Mouse (Mus musculus): ENCODE results near the gene Proser2.

Proser2 gene

GRCm38 (mm10) chr2:6129555-6130355 is at the start of gene Proser2:
TSS of gene Proser2 (minus strand) at chr2:6130211.
- peak; percentile 33 to 42 for DNase-seq (ENCODE audit: low spot score in 2 of 2)

- DNase-seq (ENCODE audit: low spot score in 2 of 2): no peak
These were observed 49.7 kb upstream of the Proser2 start for GRCm38 (mm10) chr2:6179749-6180117.

GRCm38 (mm10) chr2:6178901-6179748 is 49.1 kb upstream of the Proser2 start:
- no peak for DNase-seq (ENCODE audit: low spot score in 2 of 2)

- no peak for DNase-seq (ENCODE audit: low spot score in 2 of 2)
These were observed 43.0 kb upstream of the Proser2 start for GRCm38 (mm10) chr2:6173013-6173412.

- DNase-seq (ENCODE audit: low spot score in 2 of 2): no peak
These were observed 38.5 kb upstream of the Proser2 start for GRCm38 (mm10) chr2:6168560-6168959.

- peak; percentile 55 to 66 for DNase-seq (ENCODE audit: low spot score in 2 of 2)
These were observed 38.0 kb upstream of the Proser2 start for GRCm38 (mm10) chr2:6167843-6168558.

GRCm38 (mm10) chr2:6165771-6166170 is 35.8 kb upstream of the Proser2 start:
- DNase-seq (ENCODE audit: low spot score in 2 of 2): no peak

- DNase-seq (ENCODE audit: low spot score in 2 of 2): no peak
These were observed 34.7 kb upstream of the Proser2 start for GRCm38 (mm10) chr2:6164606-6165290.

- DNase-seq (ENCODE audit: low spot score in 2 of 2): no peak
These were observed 32.5 kb upstream of the Proser2 start for GRCm38 (mm10) chr2:6162366-6163040.

GRCm38 (mm10) chr2:6159735-6160134 is 29.7 kb upstream of the Proser2 start:
- DNase-seq (ENCODE audit: low spot score in 2 of 2): no peak

GRCm38 (mm10) chr2:6159219-6159618 is 29.2 kb upstream of the Proser2 start:
- no peak for DNase-seq (ENCODE audit: low spot score in 2 of 2)

- no peak for DNase-seq (ENCODE audit: low spot score in 2 of 2)
These were observed 27.6 kb upstream of the Proser2 start for GRCm38 (mm10) chr2:6157635-6158034.

- DNase-seq (ENCODE audit: low spot score in 2 of 2): no peak
These were observed 27.2 kb upstream of the Proser2 start for GRCm38 (mm10) chr2:6157208-6157607.

- no peak for DNase-seq (ENCODE audit: low spot score in 2 of 2)
These were observed 19.8 kb upstream of the Proser2 start for GRCm38 (mm10) chr2:6149801-6150200.

- DNase-seq (ENCODE audit: low spot score in 2 of 2): no peak
These were observed 16.9 kb upstream of the Proser2 start for GRCm38 (mm10) chr2:6146901-6147300.

GRCm38 (mm10) chr2:6146257-6146656 is 16.2 kb upstream of the Proser2 start:
- DNase-seq (ENCODE audit: low spot score in 2 of 2): no peak

- DNase-seq (ENCODE audit: low spot score in 2 of 2): no peak
These were observed 15.6 kb upstream of the Proser2 start for GRCm38 (mm10) chr2:6145611-6146010.

GRCm38 (mm10) chr2:6142915-6143654 is 13.1 kb upstream of the Proser2 start:
- DNase-seq (ENCODE audit: low spot score in 2 of 2): peak in 1 of 2 experiments; percentile 7

- no peak for DNase-seq (ENCODE audit: low spot score in 2 of 2)
These were observed 10.7 kb upstream of the Proser2 start for GRCm38 (mm10) chr2:6140572-6141161.

GRCm38 (mm10) chr2:6133871-6134270 is 3.9 kb upstream of the Proser2 start:
- no peak for DNase-seq (ENCODE audit: low spot score in 2 of 2)
